Mouse (Mus musculus) heart, postnatal 0 days (tissue): ENCODE results near the gene Crybg1.

Experiments used
- CTCF ChIP-seq: IDR thresholded peaks from 2 replicates; pipeline ENCODE4 v1.5.1; 2016; ENCODE audit warnings: antibody characterized with exemption, control low read depth, low read depth
- EP300 ChIP-seq: IDR thresholded peaks from 2 replicates; pipeline ENCODE4 v1.6.1; 2016; ENCODE audit warnings: antibody characterized with exemption, low read depth

- TF ChIP-seq CTCF (no peak), EP300 (no peak)
These were observed 1.8 kb upstream of the Crybg1 start for GRCm38 (mm10) chr10:44150501-44150900.
